Comparison of ENCODE assay signal across 23 mouse cellular contexts in genomic region chr17:35015296-35015695, GRCm38 (mm10). TPM values are rescaled to one million over a fixed set of nuclear protein-coding genes. Genes with fewer than 3 reads are reported as not detected.
DNase-seq lines count a peak whose midpoint lies in the region; ATAC-seq lines count a peak whose summit lies in the region.
"Had no signal": no experiment of that assay in that cellular context is flagged by ENCODE, and none has a peak within 500 bp of the region (broad histone marks: within the 10 kb centered on the region; RNA-seq: fewer than 3 reads in every experiment).

No protein-coding gene starts in this region.

- no peak overlapping the region for H3K4me3 ChIP-seq in embryonic facial prominence, embryonic 13.5 days
- H3K4me3 ChIP-seq in embryonic facial prominence, embryonic 10.5 days = no peak overlapping the region
- 0 out of 2 replicates have a peak overlapping the region, but pooled peaks have one; percentile 6 for H3K4me3 ChIP-seq in heart, embryonic 10.5 days
- H3K4me3 ChIP-seq in neural tube, embryonic 12.5 days = no peak overlapping the region
- H3K4me3 ChIP-seq: embryonic facial prominence, embryonic 12.5 days; erythroblast, embryonic 14.5 days; forebrain, embryonic 15.5 days; heart, embryonic 13.5 days; hindbrain, embryonic 15.5 days; limb, embryonic 13.5 days; liver, embryonic 13.5 days; midbrain, embryonic 12.5 days had no signal

- DNase-seq in embryonic facial prominence, embryonic 10.5 days (ENCODE audit: low spot score) = no peak
- DNase-seq in heart, embryonic 10.5 days (ENCODE audit: low spot score) = no peak
- no peak for DNase-seq in heart, postnatal 4 days
- DNase-seq in neural tube, embryonic 10.5 days (ENCODE audit: extremely low spot score, low spot score) = no peak
- DNase-seq in layer of hippocampus, postnatal 25 days (ENCODE audit: extremely low spot score in 1 of 2, low spot score in 1 of 2) = no peak
- DNase-seq: adrenal gland, postnatal 14 days; kidney, adult 9 months; kidney, postnatal 36 days; liver, embryonic 13.5 days; lung, embryonic 14.5 days; thymus, adult 2 months; thymus, postnatal 4 days had no signal

- H3K4me2 ChIP-seq in embryonic facial prominence, embryonic 13.5 days = no peak overlapping the region
- H3K4me2 ChIP-seq in neural tube, embryonic 12.5 days (replicated peaks) = no peak overlapping the region
- H3K4me2 ChIP-seq: embryonic facial prominence, embryonic 12.5 days; forebrain, embryonic 15.5 days; heart, embryonic 13.5 days; hindbrain, embryonic 15.5 days; limb, embryonic 13.5 days; liver, embryonic 13.5 days; lung, embryonic 14.5 days; midbrain, embryonic 12.5 days had no signal

- no peak for ATAC-seq in embryonic facial prominence, embryonic 13.5 days (ENCODE audit: insufficient number of reproducible peaks, insufficient read depth, low FRiP score, low TSS enrichment, low read depth)
- no peak for ATAC-seq in neural tube, embryonic 12.5 days (ENCODE audit: low FRiP score, low read depth)
- ATAC-seq: forebrain, embryonic 15.5 days had no signal

- H3K9ac ChIP-seq in embryonic facial prominence, embryonic 13.5 days = peak overlapping the region; percentile 46; the same call in 1 of the 2 replicates
- 0 out of 2 replicates have a peak overlapping the region, but pooled peaks have one; percentile 35 for H3K9ac ChIP-seq in neural tube, embryonic 12.5 days
- H3K9ac ChIP-seq: forebrain, embryonic 15.5 days; hindbrain, embryonic 15.5 days; limb, embryonic 13.5 days; liver, embryonic 13.5 days; lung, embryonic 14.5 days; midbrain, embryonic 12.5 days had no signal

- H3K27ac ChIP-seq in embryonic facial prominence, embryonic 13.5 days = no peak overlapping the region
- H3K27ac ChIP-seq in embryonic facial prominence, embryonic 10.5 days (replicated peaks) = no peak overlapping the region
- no peak overlapping the region; the same call in 1 of the 2 replicates for H3K27ac ChIP-seq in heart, embryonic 10.5 days
- H3K27ac ChIP-seq in neural tube, embryonic 12.5 days = no peak overlapping the region
- H3K27ac ChIP-seq: forebrain, embryonic 15.5 days; hindbrain, embryonic 15.5 days; limb, embryonic 13.5 days; liver, embryonic 13.5 days; midbrain, embryonic 12.5 days; stomach, postnatal 0 days had no signal

- 89% methylated on average over 16 of the region's 16 CpGs for WGBS in embryonic facial prominence, embryonic 13.5 days
- 92% methylated on average over 16 of the region's 16 CpGs for whole genome bisulfite sequencing in embryonic facial prominence, embryonic 10.5 days
- WGBS in heart, embryonic 10.5 days = 92% methylated on average over 16 of the region's 16 CpGs
- 94% methylated on average over 16 of the region's 16 CpGs for WGBS in neural tube, embryonic 12.5 days

- no peaks in the 10 kb centered on the region for H3K27me3 ChIP-seq in embryonic facial prominence, embryonic 13.5 days
- no peaks in the 10 kb centered on the region for H3K27me3 ChIP-seq in embryonic facial prominence, embryonic 10.5 days (replicated peaks; ENCODE audit: low read depth, poor library complexity, severe bottlenecking)
- H3K27me3 ChIP-seq in heart, embryonic 10.5 days (ENCODE audit: insufficient read depth, poor library complexity, severe bottlenecking) = 0 out of 2 replicates have a peak, but pooled peaks cover 2% of the 10 kb centered on the region
- no peaks in the 10 kb centered on the region for H3K27me3 ChIP-seq in neural tube, embryonic 12.5 days (replicated peaks)
- H3K27me3 ChIP-seq: embryonic facial prominence, embryonic 12.5 days; forebrain, embryonic 15.5 days; hindbrain, embryonic 15.5 days; limb, embryonic 13.5 days; liver, embryonic 13.5 days; midbrain, embryonic 12.5 days had no signal

- H3K36me3 ChIP-seq in embryonic facial prominence, embryonic 13.5 days = peaks cover 77% of the 10 kb centered on the region
- peaks cover 81% of the 10 kb centered on the region for H3K36me3 ChIP-seq in embryonic facial prominence, embryonic 10.5 days (replicated peaks)
- H3K36me3 ChIP-seq in heart, embryonic 10.5 days = peaks cover 71% of the 10 kb centered on the region
- peaks cover 73% of the 10 kb centered on the region for H3K36me3 ChIP-seq in neural tube, embryonic 12.5 days

- H3K4me1 ChIP-seq in embryonic facial prominence, embryonic 13.5 days = peaks cover 9% of the 10 kb centered on the region; the same call in 1 of the 2 replicates
- no peaks in the 10 kb centered on the region for H3K4me1 ChIP-seq in embryonic facial prominence, embryonic 10.5 days
- H3K4me1 ChIP-seq in heart, embryonic 10.5 days = peaks cover 15% of the 10 kb centered on the region
- 0 out of 2 replicates have a peak, but pooled peaks cover 4% of the 10 kb centered on the region for H3K4me1 ChIP-seq in neural tube, embryonic 12.5 days
- H3K4me1 ChIP-seq: embryonic facial prominence, embryonic 12.5 days; limb, embryonic 13.5 days; midbrain, embryonic 12.5 days had no signal

- H3K9me3 ChIP-seq in embryonic facial prominence, embryonic 13.5 days = no peaks in the 10 kb centered on the region
- H3K9me3 ChIP-seq in embryonic facial prominence, embryonic 10.5 days = no peaks in the 10 kb centered on the region
- no peaks in the 10 kb centered on the region for H3K9me3 ChIP-seq in heart, embryonic 10.5 days
- H3K9me3 ChIP-seq in neural tube, embryonic 12.5 days = no peaks in the 10 kb centered on the region
- H3K9me3 ChIP-seq: embryonic facial prominence, embryonic 12.5 days; forebrain, embryonic 15.5 days; heart, embryonic 13.5 days; hindbrain, embryonic 15.5 days; limb, embryonic 13.5 days; liver, embryonic 13.5 days; midbrain, embryonic 12.5 days had no signal

RNA-seq across cellular contexts. Expression of gene Vwa7, which starts 1.1 kb away (rescaled TPM):
- polyA plus RNA-seq in embryonic facial prominence, embryonic 13.5 days (2015; fragmentation: Nextera tagmentation; extraction: Ambion mirVana) = 0.33 and 0.38 TPM in 2 replicates
- 0.18 and 0.21 TPM in 2 replicates for polyA plus RNA-seq in embryonic facial prominence, embryonic 10.5 days (2016; fragmentation: Nextera tagmentation; extraction: Ambion mirVana)
- polyA plus RNA-seq in heart, embryonic 10.5 days (2016; fragmentation: Nextera tagmentation; extraction: Ambion mirVana) = 0.26 and 0.34 TPM in 2 replicates
- total RNA-seq in heart, postnatal 4 days (2021) = 1 to 10 TPM; 1.6 to 1.8 TPM
- 0.06 and 0.15 TPM in 2 replicates for polyA plus RNA-seq in neural tube, embryonic 12.5 days (2016; fragmentation: Nextera tagmentation; extraction: Ambion mirVana)
- under 1 TPM; 0.07 to 0.23 TPM for total RNA-seq in layer of hippocampus, postnatal 25 days (2021)

RNA-seq across cellular contexts. Expression of gene Sapcd1, which starts 12.5 kb away (rescaled TPM):
- 14.2 and 19.5 TPM in 2 replicates for polyA plus RNA-seq in embryonic facial prominence, embryonic 13.5 days (2015; fragmentation: Nextera tagmentation; extraction: Ambion mirVana)
- polyA plus RNA-seq in embryonic facial prominence, embryonic 10.5 days (2016; fragmentation: Nextera tagmentation; extraction: Ambion mirVana) = 4.2 and 5.6 TPM in 2 replicates
- 3.3 and 4.0 TPM in 2 replicates for polyA plus RNA-seq in heart, embryonic 10.5 days (2016; fragmentation: Nextera tagmentation; extraction: Ambion mirVana)
- 1 to 10 TPM in 1 of 2 experiments, under 1 TPM in 1; 0.74 to 1.3 TPM for total RNA-seq in heart, postnatal 4 days (2021)
- polyA plus RNA-seq in neural tube, embryonic 12.5 days (2016; fragmentation: Nextera tagmentation; extraction: Ambion mirVana) = 3.8 and 5.0 TPM in 2 replicates
- 1 to 10 TPM in 1 of 2 experiments, under 1 TPM in 1; 0.64 to 1.1 TPM for total RNA-seq in layer of hippocampus, postnatal 25 days (2021)
- total RNA-seq: heart, postnatal 25 days had no signal

RNA-seq across cellular contexts. Expression of gene Vars, which starts 14.5 kb away (rescaled TPM):
- polyA plus RNA-seq in embryonic facial prominence, embryonic 13.5 days (2015; fragmentation: Nextera tagmentation; extraction: Ambion mirVana) = 102 and 112 TPM in 2 replicates
- polyA plus RNA-seq in embryonic facial prominence, embryonic 10.5 days (2016; fragmentation: Nextera tagmentation; extraction: Ambion mirVana) = 197 and 223 TPM in 2 replicates
- polyA plus RNA-seq in heart, embryonic 10.5 days (2016; fragmentation: Nextera tagmentation; extraction: Ambion mirVana) = 112 and 166 TPM in 2 replicates
- total RNA-seq in heart, postnatal 4 days (2021) = 10 to 100 TPM; 46.7 to 49.0 TPM
- 118 and 119 TPM in 2 replicates for polyA plus RNA-seq in neural tube, embryonic 12.5 days (2016; fragmentation: Nextera tagmentation; extraction: Ambion mirVana)
- total RNA-seq in layer of hippocampus, postnatal 25 days (2021) = 10 to 100 TPM; 43.7 to 55.6 TPM

RNA-seq across cellular contexts. Expression of gene Msh5, which starts 31.2 kb away (rescaled TPM):
- polyA plus RNA-seq in embryonic facial prominence, embryonic 13.5 days (2015; fragmentation: Nextera tagmentation; extraction: Ambion mirVana) = 3.5 and 3.6 TPM in 2 replicates
- 3.9 and 4.4 TPM in 2 replicates for polyA plus RNA-seq in embryonic facial prominence, embryonic 10.5 days (2016; fragmentation: Nextera tagmentation; extraction: Ambion mirVana)
- polyA plus RNA-seq in heart, embryonic 10.5 days (2016; fragmentation: Nextera tagmentation; extraction: Ambion mirVana) = 3.9 and 5.4 TPM in 2 replicates
- 1 to 10 TPM; 4.0 to 6.5 TPM for total RNA-seq in heart, postnatal 4 days (2021)
- polyA plus RNA-seq in neural tube, embryonic 12.5 days (2016; fragmentation: Nextera tagmentation; extraction: Ambion mirVana) = 3.1 and 4.1 TPM in 2 replicates
- under 1 TPM; 0.62 to 0.82 TPM for total RNA-seq in layer of hippocampus, postnatal 25 days (2021)

RNA-seq across cellular contexts. Expression of gene Lsm2, which starts 33.6 kb away (rescaled TPM):
- polyA plus RNA-seq in embryonic facial prominence, embryonic 13.5 days (2015; fragmentation: Nextera tagmentation; extraction: Ambion mirVana) = 190 and 227 TPM in 2 replicates
- polyA plus RNA-seq in embryonic facial prominence, embryonic 10.5 days (2016; fragmentation: Nextera tagmentation; extraction: Ambion mirVana) = 339 and 361 TPM in 2 replicates
- polyA plus RNA-seq in heart, embryonic 10.5 days (2016; fragmentation: Nextera tagmentation; extraction: Ambion mirVana) = 197 and 247 TPM in 2 replicates
- 10 to 100 TPM; 52.2 to 55.0 TPM for total RNA-seq in heart, postnatal 4 days (2021)
- 150 and 158 TPM in 2 replicates for polyA plus RNA-seq in neural tube, embryonic 12.5 days (2016; fragmentation: Nextera tagmentation; extraction: Ambion mirVana)
- 10 to 100 TPM; 18.1 to 19.3 TPM for total RNA-seq in layer of hippocampus, postnatal 25 days (2021)
